Mouse (Mus musculus): ENCODE measurements at regions not wholly inside any gene's neighbourhood (a gene's known extent, or its start where the extent isn't known, plus 50 kb on each side); places are given as distances from the start of the nearest gene placed in this dataset.

DNA sequence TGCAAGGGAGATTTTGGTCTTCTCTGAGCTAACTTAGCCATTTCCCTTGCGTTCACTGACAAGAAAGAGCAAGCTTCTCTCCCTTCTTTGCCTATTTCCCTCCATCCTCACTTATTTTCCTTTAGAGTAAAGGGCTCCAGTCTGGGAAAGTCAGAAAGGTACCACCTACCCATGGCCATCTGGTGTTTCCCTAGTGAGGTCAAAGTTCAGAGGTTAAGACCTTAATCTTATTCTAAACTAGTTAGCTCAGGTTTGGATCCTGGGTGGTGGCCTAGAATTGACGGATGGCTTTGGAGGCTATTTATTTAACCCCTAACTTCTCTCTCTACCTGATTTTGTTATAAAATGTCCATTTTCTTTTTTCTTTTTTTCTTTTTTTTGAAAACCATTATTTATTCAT is 472.6 kb upstream of the Sall1 start:
- TF ChIP-seq CTCF (IDR thresholded peaks at IDR 0.05; ENCODE audit: low read depth, low read length) (no peak), POLR2A (IDR thresholded peaks at IDR 0.05; ENCODE audit: extremely low read depth, insufficient read depth, low read length) (no peak)
